Mouse (Mus musculus) erythroblast, embryonic 14.5 days (primary cell): ENCODE measurements around the gene Polg. TPM values are rescaled to one million over a fixed set of nuclear protein-coding genes. Genes with fewer than 3 reads are reported as not detected.

Experiments used
- H3K27me3 ChIP-seq: 2 replicates; pipeline ENCODE4 v1.6.1; 2012; ENCODE audit warnings: inconsistent platforms; ENCODE audit not compliant: control insufficient read depth
- H3K36me3 ChIP-seq: 2 replicates; pipeline ENCODE4 v1.6.1; 2012; ENCODE audit warnings: mild to moderate bottlenecking, inconsistent platforms; ENCODE audit not compliant: control insufficient read depth
- H3K4me1 ChIP-seq: 2 replicates; pipeline ENCODE4 v1.6.1; 2012; ENCODE audit warnings: inconsistent platforms; ENCODE audit not compliant: control insufficient read depth
- H3K4me3 ChIP-seq: replicated peaks from 2 replicates; pipeline ENCODE3; 2012; ENCODE audit warnings: moderate library complexity, mild to moderate bottlenecking, inconsistent platforms
- H3K9me3 ChIP-seq: 2 replicates; pipeline ENCODE4 v1.6.1; 2012; ENCODE audit warnings: low read length, inconsistent platforms, mixed read lengths; ENCODE audit not compliant: control insufficient read depth
- GATA1 ChIP-seq: IDR thresholded peaks from 2 replicates; pipeline ENCODE4 v1.6.1; 2012; ENCODE audit warnings: low read length, inconsistent platforms, mixed read lengths
- TAL1 ChIP-seq: IDR thresholded peaks from 3 replicates; pipeline ENCODE4 v1.6.1; 2012; ENCODE audit warnings: low read length, inconsistent platforms, mixed read lengths
- polyA plus RNA-seq: library from polyadenylated mRNA; stranded (reverse); fragments of >175 nt; gene quantifications from 2 replicates; pipeline ENCODE4 v1.2.3, GENCODE M21; 2012

Polg gene
- polyA plus RNA-seq, 1 experiment, result 1.5 TPM

DNA sequence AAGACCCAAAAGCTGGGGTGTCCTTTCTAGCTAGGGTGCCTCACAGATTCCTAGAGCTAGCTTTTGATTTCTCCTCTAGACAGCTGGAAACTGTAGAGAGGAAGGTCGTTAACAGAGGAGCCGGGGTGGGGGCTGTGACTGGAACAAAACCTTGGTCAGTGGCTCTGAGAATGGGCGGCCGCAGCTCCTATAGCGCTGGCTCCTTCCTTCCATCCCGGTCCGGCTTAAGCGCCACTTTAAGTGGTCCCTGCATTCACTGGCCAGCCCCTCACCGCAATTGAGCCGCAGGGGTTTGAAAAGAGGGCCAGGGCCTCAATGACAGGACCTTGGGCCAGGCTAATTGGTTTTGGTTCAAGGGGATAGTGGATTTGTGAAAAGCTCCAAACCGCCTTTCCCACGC, 43.5 kb upstream of the Polg start:
- peaks cover 99% of the 10 kb centered on the region for H3K27me3 ChIP-seq
- H3K9me3 ChIP-seq, result peaks cover 3% of the 10 kb centered on the region
- TF ChIP-seq GATA1 (no peak), TAL1 (no peak)
- H3K4me1 ChIP-seq, result peaks cover 3% of the 10 kb centered on the region
- no peak overlapping the region for H3K4me3 ChIP-seq
- H3K36me3 ChIP-seq, result no peaks in the 10 kb centered on the region

- no peaks in the 10 kb centered on the region for H3K36me3 ChIP-seq
- peaks cover 5% of the 10 kb centered on the region for H3K4me1 ChIP-seq
- peaks cover 99% of the 10 kb centered on the region for H3K27me3 ChIP-seq
- H3K4me3 ChIP-seq, result no peak overlapping the region
- H3K9me3 ChIP-seq, result peaks cover 6% of the 10 kb centered on the region
- TF ChIP-seq TAL1, result no peak
- TF ChIP-seq GATA1, result no peak
Observed at GRCm38 (mm10) chr7:79509235-79509607, 43.1 kb upstream of the Polg start.

GRCm38 (mm10) chr7:79508280-79509234, 42.4 kb upstream of the Polg start:
- H3K4me3 ChIP-seq, result no peak overlapping the region
- TF ChIP-seq GATA1 (no peak), TAL1 (no peak)
- H3K9me3 ChIP-seq, result peaks cover 6% of the 10 kb centered on the region
- peaks cover 99% of the 10 kb centered on the region for H3K27me3 ChIP-seq
- no peaks in the 10 kb centered on the region for H3K36me3 ChIP-seq
- peaks cover 5% of the 10 kb centered on the region for H3K4me1 ChIP-seq

GRCm38 (mm10) chr7:79507756-79508155, 41.6 kb upstream of the Polg start:
- no peaks in the 10 kb centered on the region for H3K36me3 ChIP-seq
- no peak for TF ChIP-seq GATA1
- TF ChIP-seq TAL1, result no peak

DNA sequence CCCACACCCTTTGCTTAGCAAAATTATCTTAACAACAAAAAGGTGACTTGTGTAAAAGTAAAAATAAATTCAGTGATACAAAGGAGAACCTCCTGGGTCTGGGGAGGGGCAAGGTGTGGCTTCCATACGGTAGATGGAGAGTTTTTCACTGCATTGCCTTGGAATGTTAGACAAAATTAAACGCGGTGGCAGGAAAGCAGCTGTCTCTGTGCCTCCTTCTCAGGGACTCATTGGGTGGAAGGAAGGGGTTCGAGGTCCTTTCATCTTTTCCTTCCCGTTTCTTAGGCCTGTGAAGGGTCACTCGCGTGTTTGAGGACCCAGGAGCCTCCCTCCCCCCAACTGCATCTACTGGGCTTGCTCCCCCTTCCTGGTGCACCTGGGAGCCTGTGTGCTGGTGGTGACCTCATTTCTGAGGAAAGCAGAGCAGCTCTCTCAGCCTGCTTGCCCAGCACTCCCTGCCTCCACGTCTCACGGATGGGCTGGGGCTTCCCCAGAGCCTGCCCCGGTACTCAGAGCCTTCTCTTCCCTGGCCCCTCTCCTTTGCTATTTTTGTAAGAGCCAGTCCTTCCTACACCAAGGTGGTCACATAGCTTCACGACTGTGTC, 41.0 kb upstream of the Polg start:
- H3K4me1 ChIP-seq, result peaks cover 5% of the 10 kb centered on the region
- H3K4me3 ChIP-seq, result no peak overlapping the region
- peaks cover 99% of the 10 kb centered on the region for H3K27me3 ChIP-seq
- TF ChIP-seq GATA1, result no peak
- TF ChIP-seq TAL1, result no peak
- peaks cover 6% of the 10 kb centered on the region for H3K9me3 ChIP-seq
- H3K36me3 ChIP-seq, result no peaks in the 10 kb centered on the region

More at GRCm38 (mm10) chr7:79507756-79508155, 41.6 kb upstream of the Polg start:
- peaks cover 5% of the 10 kb centered on the region for H3K4me1 ChIP-seq
- peaks cover 99% of the 10 kb centered on the region for H3K27me3 ChIP-seq
- H3K4me3 ChIP-seq, result no peak overlapping the region
- H3K9me3 ChIP-seq, result peaks cover 6% of the 10 kb centered on the region

DNA sequence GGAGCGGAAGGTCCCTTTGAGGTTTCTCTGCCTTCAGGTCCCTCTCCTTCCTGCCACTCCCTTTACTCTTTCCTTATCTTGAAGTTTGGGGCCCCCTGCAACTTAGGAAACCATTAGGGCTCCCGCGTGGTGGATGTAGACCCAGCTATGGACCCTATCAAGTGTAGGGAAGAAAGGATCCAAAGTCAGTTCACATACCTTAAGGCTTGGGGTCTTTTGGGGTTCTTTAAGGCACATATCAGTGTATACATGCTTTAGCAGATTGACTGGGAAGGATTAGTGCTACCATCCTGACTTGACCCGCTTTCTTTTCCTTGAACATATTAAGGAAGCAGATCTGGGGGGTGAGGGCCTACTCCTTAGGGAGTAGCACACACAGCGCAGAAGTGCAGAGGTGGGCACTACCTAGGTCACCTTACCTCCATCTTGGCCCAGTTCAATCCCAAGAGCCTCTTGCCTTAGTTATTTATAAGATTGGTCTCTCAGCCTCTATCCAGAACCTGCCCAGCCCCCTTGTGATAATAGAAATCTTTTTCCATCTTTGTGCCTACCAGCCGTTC, 40.4 kb upstream of the Polg start:
- Histone ChIP-seq H3K36me3 (no peaks in the 10 kb centered on the region), H3K9me3 (peaks cover 6% of the 10 kb centered on the region), H3K4me3 (no peak overlapping the region), H3K4me1 (peaks cover 5% of the 10 kb centered on the region), H3K27me3 (peaks cover 100% of the 10 kb centered on the region)
- TF ChIP-seq TAL1, result no peak
- no peak for TF ChIP-seq GATA1

DNA sequence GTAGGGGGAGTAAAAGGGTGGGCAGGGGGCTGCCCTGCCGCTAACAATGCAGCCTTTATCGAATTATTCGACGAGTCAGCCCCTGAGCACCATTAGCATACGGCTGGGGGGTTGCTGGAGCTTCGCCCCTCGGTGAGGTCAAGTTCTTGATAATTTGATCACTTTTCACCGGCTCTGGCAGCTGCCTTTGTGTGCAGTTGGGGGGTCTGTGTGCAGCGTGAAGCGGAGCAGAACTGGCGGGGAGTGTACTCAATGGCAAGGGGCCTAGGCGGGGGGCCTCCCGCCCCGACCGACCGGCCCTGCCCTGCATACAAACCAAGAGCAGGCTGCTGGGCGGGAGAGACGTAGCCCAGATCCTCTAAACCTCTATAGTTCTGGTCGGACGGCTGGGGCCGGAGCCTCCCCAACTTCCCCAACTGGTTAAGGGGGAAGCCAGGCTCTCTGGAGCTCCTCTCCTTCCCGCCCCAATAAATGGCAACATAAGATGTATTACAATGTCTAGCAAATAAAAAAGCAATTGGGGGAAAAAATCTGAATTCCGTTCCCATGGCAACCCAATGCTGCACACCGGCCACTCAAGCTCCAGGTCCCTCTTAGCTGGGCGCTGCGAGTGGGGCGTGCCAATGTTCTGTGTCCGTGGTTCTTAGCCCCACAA, 39.8 kb upstream of the Polg start:
- TF ChIP-seq GATA1 (no peak), TAL1 (no peak)
- H3K36me3 ChIP-seq, result no peaks in the 10 kb centered on the region
- H3K9me3 ChIP-seq, result peaks cover 6% of the 10 kb centered on the region
- H3K4me3 ChIP-seq, result no peak overlapping the region
- peaks cover 5% of the 10 kb centered on the region for H3K4me1 ChIP-seq
- peaks cover 100% of the 10 kb centered on the region for H3K27me3 ChIP-seq

DNA sequence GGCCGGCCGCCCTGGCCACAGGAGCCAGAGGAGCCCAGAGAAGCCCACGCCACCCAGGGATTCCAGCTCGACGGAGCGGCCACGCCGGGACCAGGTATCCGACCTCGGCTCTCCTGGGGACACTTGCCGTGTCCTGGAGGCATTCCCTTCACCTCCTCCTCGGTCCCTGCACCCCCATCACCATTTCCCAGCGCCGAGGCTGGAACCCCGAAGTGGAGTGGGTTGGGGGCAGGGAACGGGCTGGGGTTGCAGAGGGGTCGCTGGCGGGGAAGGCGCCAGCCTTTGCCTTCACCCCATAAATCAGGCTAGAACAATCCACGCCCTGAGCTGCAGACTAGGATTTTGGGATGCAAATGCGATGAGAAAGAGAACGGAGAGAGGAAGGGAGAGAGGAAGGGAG, 39.2 kb upstream of the Polg start:
- Histone ChIP-seq H3K4me3 (no peak overlapping the region), H3K36me3 (no peaks in the 10 kb centered on the region), H3K9me3 (peaks cover 6% of the 10 kb centered on the region), H3K4me1 (peaks cover 5% of the 10 kb centered on the region), H3K27me3 (peaks cover 100% of the 10 kb centered on the region)
- TF ChIP-seq TAL1 (no peak), GATA1 (no peak)

GRCm38 (mm10) chr7:79504723-79505122, 38.6 kb upstream of the Polg start:
- no peaks in the 10 kb centered on the region for H3K36me3 ChIP-seq
- H3K4me3 ChIP-seq, result no peak overlapping the region

More at GRCm38 (mm10) chr7:79504723-79505122, 38.6 kb upstream of the Polg start:
- TF ChIP-seq TAL1 (no peak), GATA1 (no peak)
- H3K9me3 ChIP-seq, result peaks cover 6% of the 10 kb centered on the region
- H3K4me1 ChIP-seq, result peaks cover 5% of the 10 kb centered on the region
- H3K27me3 ChIP-seq, result peaks cover 100% of the 10 kb centered on the region
